Mouse (Mus musculus) pancreas, adult 10 weeks (tissue): ENCODE results near the gene BC028528. TPM values are rescaled to one million over a fixed set of nuclear protein-coding genes. Genes with fewer than 3 reads are reported as not detected.

Source experiments
- polyA plus RNA-seq: library from polyadenylated mRNA; stranded (reverse); fragments of 350-450 nt; fragmentation: Illumina TruSeq; extraction: RNeasy Lipid Tissue Mini Kit (QIAGEN cat#74804); gene quantifications from one replicate; pipeline ENCODE4 v1.2.3, GENCODE M21; 2015; ENCODE audit warnings: low read depth, low replicate concordance; ENCODE audit not compliant: insufficient read depth

BC028528 gene
- 13.4 TPM for polyA plus RNA-seq

GRCm38 (mm10) chr3:95891211-95892065 is at the start of gene BC028528:
Gene BC028528, minus strand, starts transcription at chr3:95892005.

DNA sequence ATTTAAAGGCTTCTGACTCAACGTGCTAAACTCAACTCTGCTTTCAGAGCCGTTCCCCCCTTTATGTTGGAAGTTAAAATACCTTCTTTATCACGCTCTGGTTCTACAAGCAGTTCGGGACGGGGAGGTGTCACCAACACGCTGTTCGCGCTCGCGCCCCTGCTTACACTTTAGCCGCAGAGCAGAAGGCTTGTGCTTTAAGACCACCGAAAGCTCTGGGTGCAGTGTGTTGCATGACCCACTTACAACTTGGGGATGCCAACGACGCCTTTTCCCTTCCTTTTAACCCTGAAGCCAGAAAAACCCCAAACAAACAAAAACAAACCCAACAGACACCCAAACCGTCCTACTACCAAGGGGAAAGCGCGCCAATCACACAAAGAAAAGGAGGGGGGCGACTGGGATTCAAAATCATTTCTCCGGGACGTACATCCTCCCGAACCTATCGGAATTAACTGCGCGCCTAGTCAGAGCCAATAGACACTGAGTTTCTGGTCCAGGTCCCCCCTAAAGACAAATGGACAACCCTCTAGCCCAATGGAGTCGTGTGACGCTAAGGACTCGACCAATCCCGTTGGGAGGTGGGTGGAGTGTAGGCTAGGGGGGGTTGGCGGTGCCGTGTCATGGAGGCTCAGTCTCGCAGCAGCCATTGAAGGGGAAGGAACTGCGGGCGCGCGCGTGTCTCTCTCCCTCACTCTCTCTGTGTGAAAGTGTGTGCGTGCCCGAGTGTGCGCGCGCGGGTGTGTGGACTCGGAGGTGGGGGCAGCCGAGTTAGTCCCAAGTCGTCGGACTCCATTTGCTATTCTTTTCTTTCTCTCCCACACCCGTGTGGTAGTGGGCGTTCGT is 37.1 kb upstream of the BC028528 start, which contains the start of gene Anp32e:
TSS of gene Anp32e (plus strand) at position 589 of the 846 bp plus-strand sequence.

GRCm38 (mm10) chr3:95904568-95904967 is 12.8 kb upstream of the BC028528 start, which contains the start of gene Car14:
Gene Car14, minus strand, starts transcription at chr3:95904691.

DNA sequence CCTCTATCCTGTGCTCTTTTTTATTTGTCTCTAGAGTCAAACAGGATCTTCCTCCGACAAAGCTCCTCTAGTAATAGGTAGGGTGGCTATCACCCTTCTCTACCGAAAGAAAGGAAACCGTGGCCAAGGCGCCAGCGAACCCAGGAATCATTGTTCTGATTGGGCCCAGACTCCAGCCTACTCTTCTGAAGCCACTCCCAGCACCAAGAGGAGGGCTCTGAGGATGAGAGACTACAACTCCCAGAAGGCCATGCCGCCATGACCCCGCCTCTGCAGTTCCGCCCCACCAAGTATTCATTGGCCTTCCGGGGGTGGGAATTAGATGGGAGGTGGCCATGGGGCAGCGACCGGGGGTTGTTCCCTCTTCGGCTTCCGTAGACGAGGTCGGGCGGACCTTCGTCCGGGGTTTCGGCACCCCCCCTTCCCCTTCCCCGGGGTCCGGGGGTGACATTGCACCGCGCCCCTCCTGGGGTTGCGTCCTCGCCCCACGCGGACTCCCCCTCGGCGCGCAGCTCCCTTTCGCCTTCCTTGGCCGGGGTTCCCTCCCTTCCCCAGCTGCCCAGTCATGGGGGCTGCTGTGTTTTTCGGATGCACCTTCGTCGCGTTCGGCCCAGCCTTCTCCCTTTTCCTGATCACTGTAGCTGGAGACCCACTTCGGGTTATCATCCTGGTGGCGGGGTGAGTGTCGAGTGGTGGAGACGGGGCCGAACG is 2.0 kb upstream of the BC028528 start, which contains the start of gene Aph1a:
TSS of gene Aph1a (plus strand) at position 364 of the 711 bp plus-strand sequence.

DNA sequence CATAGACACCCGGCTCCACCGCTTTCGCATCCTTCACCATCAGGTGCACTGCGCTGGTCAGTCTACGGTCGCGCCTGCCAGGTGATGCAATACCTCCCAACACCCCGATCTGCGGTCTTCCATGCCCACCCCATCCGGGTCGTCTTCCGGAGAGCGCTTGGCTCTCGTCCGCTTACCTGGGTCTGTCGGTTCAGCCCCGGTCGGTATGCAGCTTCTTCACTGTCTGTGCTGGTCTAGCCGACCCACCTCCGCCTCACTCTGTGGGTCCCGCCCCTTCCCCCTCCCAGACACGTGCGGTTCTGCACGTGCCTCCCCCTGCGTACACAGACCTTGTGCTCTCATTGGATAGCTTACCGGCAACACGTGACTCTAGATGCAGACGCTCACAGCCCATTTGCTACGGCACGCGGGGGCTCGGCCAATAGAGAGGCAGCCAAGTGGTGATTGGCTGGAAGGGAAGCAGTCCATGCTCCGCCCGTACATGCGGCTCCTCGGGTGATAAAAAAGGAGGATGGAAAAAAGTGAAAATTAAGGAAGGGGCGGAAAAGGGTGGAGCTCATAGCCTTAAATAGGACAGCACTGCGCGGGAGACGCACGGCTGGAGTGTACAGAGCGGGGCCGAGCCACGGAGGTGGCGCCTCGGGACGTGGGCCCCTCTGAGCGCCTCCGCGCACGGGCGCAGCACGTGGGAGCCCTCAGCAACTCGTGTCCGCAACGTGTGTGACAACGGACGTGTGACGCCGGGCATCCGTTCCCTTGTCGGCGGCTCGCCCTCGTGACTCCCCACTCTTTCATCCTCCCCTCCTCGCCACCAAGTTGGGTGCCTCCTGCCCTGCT is 9.6 kb downstream of the BC028528 start, which contains the start of gene Ciart:
TSS of gene Ciart (minus strand) at position 273 of the 837 bp plus-strand sequence.

GRCm38 (mm10) chr3:95871392-95871867 is 20.4 kb downstream of the BC028528 start, which contains the start of gene Mrps21:
Gene Mrps21, minus strand, starts transcription at chr3:95871519.

DNA sequence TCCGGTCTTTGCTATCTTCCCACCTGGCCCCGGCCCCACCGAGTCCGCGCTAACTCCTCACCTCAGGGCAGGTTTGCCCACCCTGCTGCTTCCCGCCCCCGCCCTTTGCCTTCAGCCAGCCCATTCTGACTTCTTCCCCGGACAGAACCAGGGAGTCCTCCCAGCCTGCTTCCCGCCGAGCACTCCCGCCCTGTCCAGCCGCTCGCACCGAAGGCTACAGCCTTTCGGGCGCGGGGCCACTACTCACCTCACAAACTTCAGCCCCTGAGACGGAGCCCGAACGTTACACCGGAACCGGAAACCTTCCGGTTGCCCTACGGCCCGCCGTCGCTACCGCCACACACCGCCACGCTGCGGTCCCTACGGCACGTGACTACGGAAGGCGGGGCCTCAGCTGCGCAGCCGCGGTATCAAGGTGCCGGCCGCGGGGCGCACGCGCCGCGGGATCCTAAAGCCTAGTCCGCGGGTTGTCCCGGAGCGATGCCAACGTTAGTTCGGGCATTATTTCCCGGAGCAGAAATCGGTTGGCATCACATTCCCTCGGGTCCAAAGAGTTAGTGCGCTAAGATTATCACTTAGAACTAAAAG is 36.2 kb downstream of the BC028528 start, which contains the start of gene Prpf3:
TSS of gene Prpf3 (minus strand) at position 384 of the 588 bp plus-strand sequence.

Other genes with a start within 250 kb of the BC028528 start
- 35.6 TPM for gene Mcl1, start 233.2 kb downstream of the BC028528 start, polyA plus RNA-seq
- 10.2 TPM for gene Adamtsl4, start 204.1 kb downstream of the BC028528 start, polyA plus RNA-seq
- 40.8 TPM for gene Ecm1, start 152.4 kb downstream of the BC028528 start, polyA plus RNA-seq
- 11.3 TPM for gene Tars2, start 131.8 kb downstream of the BC028528 start, polyA plus RNA-seq
- gene Rprd2, start 73.1 kb downstream of the BC028528 start, polyA plus RNA-seq = 4.9 TPM
- gene Prpf3, start 36.1 kb downstream of the BC028528 start, polyA plus RNA-seq = 12.8 TPM
- 66.6 TPM for gene Mrps21, start 20.5 kb downstream of the BC028528 start, polyA plus RNA-seq
- gene Ciart, start 9.8 kb downstream of the BC028528 start, polyA plus RNA-seq = 5.0 TPM
- 20.3 TPM for gene Aph1a, start 2.0 kb upstream of the BC028528 start, polyA plus RNA-seq
- gene Car14, start 12.7 kb upstream of the BC028528 start, polyA plus RNA-seq = not detected
- 8.0 TPM for gene Anp32e, start 37.2 kb upstream of the BC028528 start, polyA plus RNA-seq
- 14.3 TPM for gene Plekho1, start 104.0 kb upstream of the BC028528 start, polyA plus RNA-seq
- 7.2 TPM for gene Vps45, start 166.5 kb upstream of the BC028528 start, polyA plus RNA-seq
- 4.3 TPM for gene Otud7b, start 212.5 kb upstream of the BC028528 start, polyA plus RNA-seq